Mouse (Mus musculus) thymus, adult 2 months (tissue): ENCODE measurements around the gene Ntn1. TPM values are rescaled to one million over a fixed set of nuclear protein-coding genes. Genes with fewer than 3 reads are reported as not detected.

Experiments used
- DNase-seq: peaks from one replicate; pipeline ENCODE4 v3.0.0; 2021
- H3K27ac ChIP-seq: fragments of 200-500 bp; 2 replicates; pipeline ENCODE4 v1.5.1; 2012; ENCODE audit warnings: low read length, control low read depth; ENCODE audit not compliant: control insufficient read depth, insufficient read depth
- H3K27me3 ChIP-seq: fragments of 200-500 bp; 2 replicates; pipeline ENCODE4 v1.6.1; 2012; ENCODE audit warnings: mild to moderate bottlenecking, low read length, moderate library complexity, mixed read lengths; ENCODE audit not compliant: control insufficient read depth, insufficient read depth
- H3K36me3 ChIP-seq: fragments of 200-500 bp; 2 replicates; pipeline ENCODE4 v1.6.1; 2012; ENCODE audit warnings: mild to moderate bottlenecking, low read length, moderate library complexity; ENCODE audit not compliant: control insufficient read depth, insufficient read depth
- H3K4me1 ChIP-seq: fragments of 200-500 bp; replicated peaks from 2 replicates; pipeline ENCODE4 v1.6.1; 2012; ENCODE audit warnings: low read length; ENCODE audit not compliant: control insufficient read depth, insufficient read depth
- H3K4me3 ChIP-seq: fragments of 200-500 bp; 2 replicates; pipeline ENCODE4 v1.5.1; 2012; ENCODE audit warnings: mild to moderate bottlenecking, low read length, control low read depth, moderate library complexity; ENCODE audit not compliant: control insufficient read depth, insufficient read depth
- CTCF ChIP-seq: fragments of 200-500 bp; IDR thresholded peaks from 2 replicates; pipeline ENCODE4 v1.5.1; 2012; ENCODE audit warnings: mild to moderate bottlenecking, control low read depth, low read length, moderate library complexity, borderline replicate concordance; ENCODE audit not compliant: control insufficient read depth, poor library complexity, insufficient read depth; ENCODE audit errors: extremely low read depth
- POLR2A ChIP-seq: fragments of 200-500 bp; IDR thresholded peaks from 2 replicates; pipeline ENCODE4 v1.6.1; 2012; ENCODE audit warnings: mild to moderate bottlenecking, low read length, control low read depth, moderate library complexity; ENCODE audit not compliant: control insufficient read depth, poor library complexity, insufficient read depth; ENCODE audit errors: extremely low read depth
- WGBS: fragments of 180-500 bp; shearing (Covaris S2); methylation state at CpG from one replicate; pipeline ENCODE4 v1.1.7; 2018; 5-methylcytosine and 5-hydroxymethylcytosine counted together
- polyA plus RNA-seq: library from polyadenylated mRNA; depleted of rRNA; stranded (reverse); fragments of >200 nt; gene quantifications from 2 replicates; pipeline ENCODE4 v1.2.3, GENCODE M21; 2012

Ntn1 gene
- polyA plus RNA-seq, 1 experiment: 16.6 TPM

GRCm38 (mm10) chr11:68301660-68302059, 99.0 kb downstream of the Ntn1 start:
- H3K36me3 ChIP-seq: no peaks in the 10 kb centered on the region
- H3K4me1 ChIP-seq: peaks cover 11% of the 10 kb centered on the region
- no peak overlapping the region for H3K4me3 ChIP-seq
- TF ChIP-seq POLR2A (no peak), CTCF (no peak)
- WGBS: 94% methylated on average over 4 of the region's 4 CpGs
- no peak overlapping the region for H3K27ac ChIP-seq
- no peaks in the 10 kb centered on the region for H3K27me3 ChIP-seq
- no peak for DNase-seq

DNA sequence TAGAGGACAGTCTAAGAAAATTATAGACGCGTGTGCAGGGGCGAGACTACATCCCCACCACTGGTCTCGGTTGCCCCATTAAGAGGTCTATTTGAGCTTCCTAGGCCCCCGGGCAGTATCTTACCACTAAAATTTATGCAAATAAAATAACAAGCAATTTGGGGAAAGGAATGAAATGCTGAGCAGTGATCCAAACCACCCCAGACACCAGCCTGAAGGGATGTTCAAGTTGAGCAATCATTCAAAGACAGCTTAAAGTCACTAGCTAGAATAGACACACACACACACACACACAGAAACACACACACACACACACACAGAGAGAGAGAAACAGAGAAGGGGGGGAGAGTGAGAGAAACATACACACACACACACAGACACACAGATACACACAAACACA, 105.1 kb downstream of the Ntn1 start:
- Histone ChIP-seq H3K4me1 (peaks cover 3% of the 10 kb centered on the region), H3K36me3 (no peaks in the 10 kb centered on the region), H3K27ac (no peak overlapping the region), H3K27me3 (no peaks in the 10 kb centered on the region), H3K4me3 (no peak overlapping the region)
- TF ChIP-seq POLR2A: no peak
- WGBS: 96% methylated on average over 5 of the region's 5 CpGs
- DNase-seq: no peak

DNA sequence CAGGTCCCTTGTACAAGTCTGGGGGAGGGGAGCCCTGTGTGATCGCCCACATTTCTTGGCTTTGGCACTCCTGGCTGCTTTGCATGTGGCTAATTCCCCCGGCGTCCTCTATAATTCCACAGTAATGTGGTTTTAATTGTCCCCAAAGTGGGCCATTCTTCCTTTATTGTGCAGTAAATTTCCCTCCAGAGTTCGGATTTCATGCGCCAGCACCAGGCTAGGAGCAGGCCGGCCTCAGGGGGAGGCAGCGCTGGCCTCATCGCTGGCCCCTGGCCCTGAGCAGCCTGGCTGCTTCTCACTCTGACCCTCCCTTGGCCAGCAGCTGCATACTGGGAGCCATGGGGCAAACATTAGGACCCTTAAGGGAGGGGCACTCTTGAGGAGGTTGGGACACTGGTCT, 110.0 kb downstream of the Ntn1 start:
- no peaks in the 10 kb centered on the region for H3K27me3 ChIP-seq
- H3K4me3 ChIP-seq: no peak overlapping the region
- peaks cover 11% of the 10 kb centered on the region for H3K4me1 ChIP-seq
- DNase-seq: no peak
- H3K27ac ChIP-seq: no peak overlapping the region
- H3K36me3 ChIP-seq: no peaks in the 10 kb centered on the region
- WGBS: 95% methylated on average over 8 of the region's 8 CpGs
- TF ChIP-seq CTCF: no peak
- no peak for TF ChIP-seq POLR2A

- no peaks in the 10 kb centered on the region for H3K27me3 ChIP-seq
- no peak overlapping the region for H3K4me3 ChIP-seq
- H3K27ac ChIP-seq: no peak overlapping the region
- TF ChIP-seq CTCF (no peak), POLR2A (no peak)
- DNase-seq: no peak
- WGBS: 96% methylated on average over 5 of the region's 5 CpGs
- no peaks in the 10 kb centered on the region for H3K36me3 ChIP-seq
- peaks cover 11% of the 10 kb centered on the region for H3K4me1 ChIP-seq
Measured at GRCm38 (mm10) chr11:68287331-68287730, 113.3 kb downstream of the Ntn1 start.

DNA sequence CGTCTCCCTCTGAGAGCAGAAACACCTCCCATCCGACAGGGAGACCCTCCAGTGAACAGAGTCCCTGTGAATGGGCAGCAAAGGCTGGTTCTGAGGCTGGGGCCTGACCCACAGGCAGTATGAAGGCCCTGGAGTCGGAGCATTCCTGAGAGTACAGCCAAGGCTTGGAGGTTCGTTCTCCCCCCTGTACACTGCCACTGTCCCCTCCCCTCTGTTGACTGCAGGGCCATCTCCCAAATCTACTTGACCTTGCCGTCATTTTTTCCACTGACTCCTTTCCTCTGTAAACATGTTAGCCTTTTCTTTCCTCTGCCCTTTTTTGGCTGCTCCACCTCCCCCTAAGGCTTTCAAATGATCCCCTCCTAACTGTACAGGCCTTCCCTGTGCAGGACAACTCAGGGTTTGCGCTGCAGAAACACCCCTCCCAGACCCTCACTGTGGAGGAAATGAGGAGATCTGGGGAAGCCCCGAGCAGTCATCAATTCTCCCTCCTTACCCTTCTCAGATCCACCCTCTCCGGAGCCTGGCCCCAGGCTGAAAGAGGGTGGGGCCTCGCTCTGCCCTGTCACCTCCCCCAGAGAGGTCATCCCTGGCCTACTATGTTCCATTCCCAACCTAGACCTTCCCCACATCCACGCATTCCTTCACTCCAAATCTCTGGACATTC, 114.3 kb downstream of the Ntn1 start:
- WGBS: 94% methylated on average over 10 of the region's 10 CpGs
- Histone ChIP-seq H3K27me3 (no peaks in the 10 kb centered on the region), H3K27ac (no peak overlapping the region), H3K36me3 (no peaks in the 10 kb centered on the region), H3K4me3 (no peak overlapping the region), H3K4me1 (peaks cover 12% of the 10 kb centered on the region)
- TF ChIP-seq POLR2A (no peak), CTCF (no peak)
- no peak for DNase-seq

DNA sequence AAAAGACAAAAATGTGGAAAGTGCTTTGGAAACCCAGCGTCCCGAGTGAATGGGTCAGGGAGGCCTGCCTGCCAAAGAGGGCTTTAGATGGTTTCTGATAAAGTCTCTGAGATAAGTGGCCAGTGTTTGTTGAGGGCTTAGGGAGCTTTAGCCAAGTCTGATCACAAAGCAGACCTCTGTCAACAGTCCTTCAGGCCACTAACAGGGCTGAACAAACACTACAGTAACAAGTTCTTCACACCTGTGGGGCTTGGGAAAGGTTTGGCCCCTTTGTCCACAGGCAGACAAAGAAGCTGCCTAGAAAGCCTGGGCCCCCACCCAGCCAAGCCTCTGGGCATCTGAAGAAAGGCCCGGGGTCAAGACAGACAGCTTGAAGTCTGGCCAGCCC, 114.9 kb downstream of the Ntn1 start:
- no peak for DNase-seq
- WGBS: 88% methylated on average over 3 of the region's 3 CpGs
- H3K4me1 ChIP-seq: peaks cover 16% of the 10 kb centered on the region
- no peaks in the 10 kb centered on the region for H3K27me3 ChIP-seq
- TF ChIP-seq POLR2A (no peak), CTCF (no peak)
- no peaks in the 10 kb centered on the region for H3K36me3 ChIP-seq
- H3K27ac ChIP-seq: no peak overlapping the region
- H3K4me3 ChIP-seq: no peak overlapping the region

DNA sequence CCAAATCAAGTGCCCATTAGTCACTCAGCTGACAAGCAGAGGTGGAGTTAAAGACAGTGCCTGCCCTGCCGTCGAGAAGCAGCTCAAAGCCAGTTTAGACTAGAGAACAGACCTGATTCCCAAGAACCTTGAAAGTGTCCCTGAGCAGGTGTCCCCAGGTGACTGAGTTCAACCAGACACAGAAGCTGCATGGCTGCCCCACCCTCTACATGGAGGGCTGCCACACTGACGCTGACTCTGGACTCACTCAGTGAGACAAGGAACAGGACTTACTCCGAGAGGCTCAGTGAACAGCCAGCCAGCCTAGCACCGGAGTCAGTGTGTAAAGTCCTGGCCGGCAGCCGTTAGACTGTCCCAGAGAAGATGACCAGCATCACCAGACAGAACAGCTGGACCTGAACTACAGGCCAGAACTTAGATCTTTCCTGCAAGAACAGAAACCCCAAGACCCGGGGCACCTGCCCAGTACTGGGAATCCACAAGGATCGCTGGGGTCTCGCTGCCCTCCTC, 120.6 kb downstream of the Ntn1 start:
- no peak for DNase-seq
- 93% methylated on average over 10 of the region's 10 CpGs for WGBS
- Histone ChIP-seq H3K4me1 (peaks cover 35% of the 10 kb centered on the region), H3K27me3 (no peaks in the 10 kb centered on the region), H3K4me3 (no peak overlapping the region), H3K27ac (no peak overlapping the region), H3K36me3 (no peaks in the 10 kb centered on the region)
- TF ChIP-seq POLR2A: no peak
- TF ChIP-seq CTCF: no peak
